Mouse (Mus musculus) frontal cortex, adult 2 months (tissue): ENCODE results near the gene Nelfe. TPM values are rescaled to one million over a fixed set of nuclear protein-coding genes. Genes with fewer than 3 reads are reported as not detected.

Experiments used
- DNase-seq, 2 experiments: peaks; one replicate each; pipeline ENCODE4 v3.0.0; 2022; ENCODE audit warnings: low spot score in 1 of 2; ENCODE audit errors: extremely low spot score in 1 of 2
- polyA plus RNA-seq: library from polyadenylated mRNA; depleted of rRNA; stranded (reverse); fragments of >200 nt; gene quantifications from 2 replicates; pipeline ENCODE4 v1.2.3, GENCODE M21; 2012

Nelfe gene
- polyA plus RNA-seq, 1 experiment = 66.2 TPM

DNA sequence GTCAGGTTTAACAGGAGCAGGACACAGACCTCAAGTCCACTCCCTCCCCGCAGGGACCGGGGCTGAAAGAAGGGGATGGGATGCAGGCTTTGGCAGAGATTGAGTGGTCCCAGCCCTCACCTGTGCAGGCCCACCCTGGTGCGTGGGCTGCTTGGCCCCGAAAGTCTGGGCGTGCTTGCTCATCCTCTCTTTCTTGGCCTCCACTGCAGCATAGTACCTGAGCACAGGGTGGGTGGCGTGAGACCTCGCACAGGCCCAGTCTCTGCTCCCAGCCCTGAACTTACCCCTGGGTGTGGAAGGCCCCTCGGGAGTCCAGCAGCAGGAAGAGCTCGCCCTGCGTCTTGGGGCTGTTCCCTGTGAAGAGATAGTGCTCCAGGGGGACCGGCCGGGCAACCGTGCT, 5.3 kb upstream of the Nelfe start:
- no peak for DNase-seq

DNA sequence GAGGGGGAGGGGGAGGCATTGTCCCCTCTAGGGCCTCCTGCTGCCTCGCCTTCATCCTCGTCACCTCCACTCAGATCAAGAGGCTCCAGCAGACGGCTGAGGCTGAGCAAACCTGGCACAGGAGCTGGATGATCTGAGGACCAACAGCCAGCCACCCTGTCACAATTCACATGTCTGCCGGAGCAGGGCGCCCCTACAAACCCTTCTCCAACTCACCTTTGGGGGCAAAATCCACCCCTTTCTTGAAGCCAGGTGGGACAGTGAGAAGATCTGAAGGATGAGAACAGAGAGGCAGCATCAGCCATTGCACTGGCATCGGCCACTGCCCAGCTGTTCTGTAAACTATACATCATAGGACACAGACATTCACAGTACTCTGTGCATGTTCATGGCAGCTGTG, 3.0 kb upstream of the Nelfe start:
- no peak for DNase-seq

- no peak for DNase-seq
These were observed 2.6 kb upstream of the Nelfe start for GRCm38 (mm10) chr17:34847615-34848014.

DNA sequence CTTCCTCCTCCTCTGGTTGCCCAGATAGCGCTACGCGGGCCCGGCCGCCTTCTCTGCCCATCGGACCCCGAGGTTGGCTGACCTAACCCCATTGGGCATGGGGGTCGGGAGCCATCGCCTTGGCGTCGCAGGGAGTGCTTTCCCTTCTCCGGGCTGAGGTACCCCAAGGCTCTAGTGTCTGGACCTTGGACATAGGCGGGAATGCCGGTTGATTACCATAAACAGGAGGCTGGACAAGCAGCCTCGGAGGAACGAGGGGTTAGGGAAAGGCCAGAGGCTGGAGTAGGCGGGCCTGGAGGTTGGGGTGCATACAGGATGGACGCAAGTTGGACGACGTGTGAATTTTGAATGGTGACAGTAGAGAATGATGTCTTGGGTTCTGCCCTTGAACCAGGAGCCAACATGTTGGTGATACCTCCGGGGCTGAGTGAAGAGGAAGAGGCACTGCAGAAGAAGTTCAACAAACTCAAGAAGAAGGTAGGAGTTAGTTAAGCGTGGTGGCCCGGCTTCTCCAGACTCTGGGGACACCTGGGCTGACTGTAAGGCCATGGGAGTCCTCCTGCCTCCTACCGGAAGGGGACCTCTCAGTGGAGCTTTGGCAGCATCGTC, 430 bp downstream of the Nelfe start:
- no peak for DNase-seq

- no peak for DNase-seq
These were observed 3.3 kb downstream of the Nelfe start for GRCm38 (mm10) chr17:34853511-34853910.

GRCm38 (mm10) chr17:34854761-34855160, 4.6 kb downstream of the Nelfe start:
- no peak for DNase-seq

- DNase-seq = peak in 1 of 2 experiments; percentile 56
These were observed 5.6 kb downstream of the Nelfe start for GRCm38 (mm10) chr17:34855825-34856224.

- no peak for DNase-seq
These were observed 8.5 kb downstream of the Nelfe start for GRCm38 (mm10) chr17:34858670-34859069.

GRCm38 (mm10) chr17:34860514-34860913, 10.3 kb downstream of the Nelfe start:
- DNase-seq = no peak

GRCm38 (mm10) chr17:34861704-34862415, 11.7 kb downstream of the Nelfe start:
- no peak for DNase-seq

DNA sequence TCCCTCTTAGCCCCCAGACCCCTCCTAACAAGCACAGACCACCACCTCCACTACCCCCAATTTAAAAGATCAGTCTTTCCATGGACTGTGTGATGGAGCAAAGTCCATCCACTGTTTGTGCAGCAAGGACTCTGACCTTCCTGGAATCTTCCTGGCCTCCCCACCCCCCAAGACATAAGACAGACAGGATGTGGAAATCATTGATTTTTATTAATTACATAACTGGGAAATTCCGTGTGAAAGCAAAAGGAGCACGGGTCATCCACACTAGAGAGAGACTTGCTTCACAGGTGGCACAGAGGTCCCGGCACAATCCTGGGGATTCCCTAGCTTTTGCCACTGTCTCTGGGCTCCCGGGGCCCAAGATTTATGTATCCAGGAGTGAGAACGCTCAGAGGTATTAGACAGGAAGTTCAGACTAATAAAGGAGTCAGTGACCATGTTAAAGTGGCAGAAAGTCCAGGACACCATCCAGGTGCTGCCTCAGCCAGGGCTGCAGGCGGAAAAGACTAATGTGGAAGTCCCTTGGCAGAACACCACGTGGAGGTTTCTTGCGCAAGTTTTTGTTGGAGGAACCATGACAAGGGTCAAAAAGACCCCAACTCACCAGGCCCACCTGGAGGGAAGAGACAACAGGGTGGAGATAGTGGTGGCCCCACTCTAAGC, 12.4 kb downstream of the Nelfe start, which contains the start of gene Cfb:
TSS of gene Cfb (minus strand) at position 103 of the 666 bp plus-strand sequence.
- DNase-seq = no peak

- DNase-seq = no peak
These were observed 15.8 kb downstream of the Nelfe start for GRCm38 (mm10) chr17:34865981-34866380.

DNA sequence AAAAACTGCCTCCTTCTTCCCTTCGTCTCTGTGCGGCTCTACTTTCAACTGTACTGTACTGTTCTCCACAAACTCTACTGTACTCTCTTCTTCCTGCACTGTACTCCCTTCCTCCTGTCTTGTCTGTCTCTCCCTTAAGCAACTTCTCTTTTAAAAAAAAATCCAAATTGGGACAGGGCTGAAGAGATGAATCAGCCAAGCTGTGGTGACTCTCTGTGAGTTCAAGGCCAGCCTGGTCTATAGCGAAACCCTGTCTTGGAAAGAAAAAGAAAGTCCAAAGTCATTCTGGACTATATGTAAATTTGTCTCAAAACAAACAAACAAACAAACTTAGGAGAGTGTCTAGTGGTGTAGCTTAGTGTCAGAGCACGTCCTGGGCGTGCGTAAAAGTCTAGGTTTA, 24.1 kb downstream of the Nelfe start:
- DNase-seq = no peak

DNA sequence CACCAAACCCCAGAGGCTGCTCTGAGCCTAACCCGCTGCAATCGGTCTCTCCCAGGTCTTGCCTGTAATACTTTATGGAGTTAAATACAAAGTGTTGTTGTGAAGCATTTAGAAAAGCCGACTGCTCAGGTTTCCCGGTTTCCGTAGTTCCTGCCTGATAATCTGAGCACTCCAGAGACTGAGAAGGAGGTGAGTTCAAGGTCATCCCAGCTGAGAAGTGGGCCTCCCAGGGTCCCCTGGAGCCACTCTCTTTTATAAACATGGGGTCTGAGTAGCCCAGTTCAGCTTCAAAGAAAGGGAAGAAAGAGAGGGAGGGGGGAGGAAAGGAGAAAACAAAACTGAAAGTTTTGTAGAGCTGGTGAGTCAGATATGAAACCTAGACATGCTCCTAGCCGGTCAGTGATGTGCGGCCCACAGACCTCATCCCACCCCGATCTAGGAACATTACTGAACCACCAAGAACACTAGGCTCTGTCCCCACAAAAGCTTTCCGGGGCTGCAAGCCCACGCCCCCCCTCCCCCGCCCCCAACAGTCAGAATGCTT, 29.2 kb downstream of the Nelfe start, which contains the start of gene Zbtb12:
TSS of gene Zbtb12 (plus strand) at position 148 of the 544 bp plus-strand sequence.
- no peak for DNase-seq

DNA sequence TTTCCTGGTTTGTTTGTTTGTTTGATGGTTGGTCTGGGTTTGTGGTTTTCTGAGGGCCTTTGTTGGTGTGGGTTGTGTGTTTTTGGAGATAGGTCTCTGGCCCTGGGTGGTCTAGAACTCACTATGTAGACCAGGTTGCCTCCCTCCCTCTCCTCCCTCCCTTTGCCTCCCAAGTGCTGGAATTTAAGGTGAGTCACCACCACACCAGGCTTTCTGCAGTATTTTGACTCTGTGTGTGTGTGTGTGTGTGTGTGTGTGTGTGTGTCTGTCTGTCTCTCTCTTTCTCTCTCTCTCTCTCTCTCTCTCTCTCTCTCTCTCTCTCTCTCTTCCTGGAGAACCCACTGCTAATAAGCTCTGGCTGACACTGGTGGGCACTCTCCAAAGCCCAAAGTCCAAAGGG, 31.0 kb downstream of the Nelfe start:
- DNase-seq = no peak

DNA sequence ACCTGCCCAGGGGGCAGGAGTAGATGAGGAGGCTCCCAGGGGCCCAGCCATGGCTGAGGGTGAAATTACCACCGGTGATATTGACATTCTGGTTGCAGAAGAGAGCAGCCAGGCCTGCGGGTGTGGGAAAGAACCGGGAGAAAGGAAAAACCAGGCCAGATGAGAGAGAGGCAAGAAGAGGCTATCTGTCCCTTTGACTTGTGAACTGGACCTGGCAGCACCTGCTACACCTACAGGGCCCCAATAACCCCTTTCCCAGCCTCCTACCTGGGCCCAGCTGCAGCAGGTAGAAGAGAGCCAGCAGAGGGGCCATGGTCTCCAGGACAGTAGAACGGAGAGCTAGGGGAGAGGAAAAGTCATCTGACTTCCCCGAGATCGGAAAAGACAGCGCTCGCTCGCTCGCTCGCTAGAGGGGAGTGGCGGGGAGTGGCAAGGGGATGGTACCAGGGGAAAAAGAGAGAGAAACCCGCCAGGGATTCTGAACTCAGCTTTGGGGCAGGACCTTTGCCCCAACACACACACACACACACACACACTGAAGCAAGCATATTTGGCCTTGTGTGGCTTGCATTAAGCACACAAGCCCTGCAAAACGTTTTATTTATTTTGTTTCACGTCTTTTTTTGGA, 31.6 kb downstream of the Nelfe start, which contains the start of gene Gm20547:
TSS of gene Gm20547 (minus strand) at position 360 of the 628 bp plus-strand sequence.
- no peak for DNase-seq

GRCm38 (mm10) chr17:34883332-34883731, 33.1 kb downstream of the Nelfe start:
- DNase-seq = no peak

GRCm38 (mm10) chr17:34884704-34885103, 34.5 kb downstream of the Nelfe start:
- no peak for DNase-seq

DNA sequence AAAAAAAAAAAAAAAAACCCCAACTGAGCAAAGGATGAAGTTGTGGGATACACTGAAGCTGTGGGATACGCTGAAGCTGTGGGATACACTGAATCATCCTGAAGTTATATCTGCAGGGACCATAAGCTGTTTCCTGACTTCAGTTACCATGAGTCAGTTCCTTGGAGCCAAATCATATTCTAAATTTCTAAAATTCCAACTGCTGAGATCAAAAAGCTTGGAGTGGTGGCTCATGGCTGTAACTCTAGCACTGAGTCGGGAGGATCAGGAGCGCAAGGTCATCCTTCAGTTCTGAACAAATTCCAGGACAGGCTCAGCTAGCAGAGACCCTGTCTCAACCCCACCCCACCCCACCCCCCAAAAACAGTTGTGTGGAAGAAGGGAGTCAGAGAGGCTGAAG, 35.4 kb downstream of the Nelfe start:
- DNase-seq = no peak

DNA sequence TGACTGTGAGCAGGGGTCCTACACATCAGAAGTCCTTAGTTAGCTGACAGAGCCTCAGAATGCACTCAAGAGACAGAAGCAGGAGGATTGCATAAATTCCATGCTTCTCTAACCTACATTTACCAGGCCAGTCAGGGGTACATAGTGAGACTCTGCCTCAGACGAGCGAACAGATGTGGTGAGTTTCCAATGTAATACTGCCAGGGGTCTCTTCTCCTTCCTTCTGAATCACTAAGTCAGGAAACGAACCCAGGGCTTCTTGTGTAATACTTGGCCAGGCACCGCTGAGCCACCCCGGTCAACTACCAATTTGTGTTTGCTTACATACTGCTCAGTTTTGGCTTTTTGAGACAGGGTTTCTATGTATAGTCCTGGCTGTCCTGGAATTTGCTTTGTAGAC, 37.8 kb downstream of the Nelfe start:
- DNase-seq = no peak
